Mouse (Mus musculus) MEL (cell line): ENCODE results near the gene Nup88. TPM values are rescaled to one million over a fixed set of nuclear protein-coding genes. Genes with fewer than 3 reads are reported as not detected.

Source experiments
- DNase-seq: peaks from one replicate; pipeline ENCODE4 v3.0.0; 2011; ENCODE audit warnings: low read depth, low spot score
- H3K27ac ChIP-seq: 2 replicates; pipeline ENCODE4 v1.5.1; 2012; ENCODE audit warnings: low read depth, mild to moderate bottlenecking, control low read depth, low read length, moderate library complexity; ENCODE audit not compliant: control insufficient read depth
- H3K27me3 ChIP-seq, 2 experiments: fragments of 150-350 bp in 1 of 2; sonication (generic) in 1 of 2; 2 replicates each; pipeline ENCODE4 v1.6.1; 2012; ENCODE audit warnings: low read length in 2 of 2, mild to moderate bottlenecking in 2 of 2, improper control_type of control experiment in 1 of 2, moderate library complexity in 1 of 2; ENCODE audit not compliant: insufficient read depth in 2 of 2, control insufficient read depth in 1 of 2
- H3K36me3 ChIP-seq, 2 experiments: 2 replicates each; pipeline ENCODE4 v1.6.1; 2012 to 2014; ENCODE audit warnings: low read length in 2 of 2, improper control_type of control experiment in 1 of 2, inconsistent platforms in 1 of 2, mild to moderate bottlenecking in 1 of 2; ENCODE audit not compliant: insufficient read depth in 2 of 2, control insufficient read depth in 1 of 2
- H3K4me1 ChIP-seq, 2 experiments: fragments of 150-350 bp in 1 of 2; sonication (generic) in 1 of 2; 2 replicates each; pipeline ENCODE4 v1.6.1; 2012; ENCODE audit warnings: low read length in 2 of 2, improper control_type of control experiment in 1 of 2, mild to moderate bottlenecking in 1 of 2; ENCODE audit not compliant: insufficient read depth in 2 of 2, control insufficient read depth in 1 of 2
- H3K4me3 ChIP-seq, 2 experiments: fragments of 150-350 bp in 1 of 2; sonication (generic) in 1 of 2; 2 replicates each; pipeline ENCODE4 v1.5.1; 2012; ENCODE audit warnings: low read depth in 2 of 2, low read length in 2 of 2, mild to moderate bottlenecking in 2 of 2, moderate library complexity in 2 of 2, control low read depth in 1 of 2, improper control_type of control experiment in 1 of 2; ENCODE audit not compliant: control insufficient read depth in 1 of 2, insufficient read depth in 1 of 2
- H3K79me2 ChIP-seq: 2 replicates; pipeline ENCODE4 v1.6.1; 2012; ENCODE audit warnings: mild to moderate bottlenecking, low read length, moderate library complexity; ENCODE audit not compliant: control insufficient read depth, poor library complexity, insufficient read depth
- H3K9ac ChIP-seq: 2 replicates; pipeline ENCODE4 v1.6.1; 2012; ENCODE audit warnings: low read depth, mild to moderate bottlenecking, control low read depth, low read length, moderate library complexity; ENCODE audit not compliant: control insufficient read depth, poor library complexity, severe bottlenecking
- H3K9me3 ChIP-seq: fragments of 150-350 bp; sonication (generic); replicated peaks from 2 replicates; pipeline ENCODE4 v1.6.1; 2012; ENCODE audit warnings: mild to moderate bottlenecking, low read length, improper control_type of control experiment, moderate library complexity; ENCODE audit not compliant: insufficient read depth
- CTCF ChIP-seq, 3 experiments: IDR thresholded peaks in 2 of 3; conservative IDR thresholded peaks in 1 of 3; 2 replicates each; pipeline ENCODE4 v1.5.1; 2011 to 2012; ENCODE audit warnings: low read length in 3 of 3, low read depth in 2 of 3, mild to moderate bottlenecking in 2 of 3, improper control_type of control experiment in 1 of 3, inconsistent platforms in 1 of 3, mixed read lengths in 1 of 3, moderate library complexity in 1 of 3; ENCODE audit not compliant: control insufficient read depth in 1 of 3, insufficient read depth in 1 of 3, poor library complexity in 1 of 3, severe bottlenecking in 1 of 3
- E2F4 ChIP-seq: IDR thresholded peaks from 2 replicates; pipeline ENCODE4 v1.6.1; 2011; ENCODE audit warnings: low read depth, low read length, improper control_type of control experiment, borderline replicate concordance
- ELF1 ChIP-seq: IDR thresholded peaks from 2 replicates; pipeline ENCODE4 v1.6.1; 2014; ENCODE audit warnings: low read depth, mild to moderate bottlenecking, inconsistent platforms, low read length, improper control_type of control experiment, moderate library complexity
- GATA1 ChIP-seq: IDR thresholded peaks from 2 replicates; pipeline ENCODE4 v1.6.1; 2011; ENCODE audit warnings: low read depth, low read length, improper control_type of control experiment
- HCFC1 ChIP-seq: IDR thresholded peaks from 2 replicates; pipeline ENCODE4 v1.6.1; 2012; ENCODE audit warnings: low read depth, mild to moderate bottlenecking, inconsistent platforms, low read length, improper control_type of control experiment, moderate library complexity
- MAX ChIP-seq: IDR thresholded peaks from 2 replicates; pipeline ENCODE4 v1.6.1; 2011; ENCODE audit warnings: low read length, improper control_type of control experiment
- MAZ ChIP-seq: IDR thresholded peaks from 2 replicates; pipeline ENCODE4 v1.6.1; 2012; ENCODE audit warnings: low read depth, mild to moderate bottlenecking, inconsistent platforms, low read length, improper control_type of control experiment
- MEF2A ChIP-seq: IDR thresholded peaks from 2 replicates; pipeline ENCODE4 v1.6.1; 2014; ENCODE audit warnings: low read depth, mild to moderate bottlenecking, inconsistent platforms, low read length, improper control_type of control experiment; ENCODE audit not compliant: poor library complexity, insufficient replicate concordance, severe bottlenecking; ENCODE audit errors: extremely low read depth
- MYC ChIP-seq: IDR thresholded peaks from 2 replicates; pipeline ENCODE4 v1.6.1; 2011; ENCODE audit warnings: low read depth, mild to moderate bottlenecking, low read length, improper control_type of control experiment, moderate library complexity
- NELFE ChIP-seq: IDR thresholded peaks from 2 replicates; pipeline ENCODE4 v1.6.1; 2011; ENCODE audit warnings: low read depth, low read length, improper control_type of control experiment
- NRF1 ChIP-seq: IDR thresholded peaks from 2 replicates; pipeline ENCODE4 v1.6.1; 2014; ENCODE audit warnings: low read depth, mild to moderate bottlenecking, inconsistent platforms, low read length, improper control_type of control experiment, moderate library complexity; ENCODE audit not compliant: poor library complexity, insufficient read depth, severe bottlenecking
- POLR2A ChIP-seq, 2 experiments: IDR thresholded peaks; 2 replicates each; pipeline ENCODE4 v1.6.1; 2011 to 2012; ENCODE audit warnings: low read length in 2 of 2, mild to moderate bottlenecking in 2 of 2, control low read depth in 1 of 2, improper control_type of control experiment in 1 of 2, low read depth in 1 of 2, moderate library complexity in 1 of 2; ENCODE audit not compliant: control insufficient read depth in 1 of 2, insufficient read depth in 1 of 2, poor library complexity in 1 of 2
- POLR2AphosphoS5 ChIP-seq: IDR thresholded peaks from 2 replicates; pipeline ENCODE4 v1.6.1; 2012; ENCODE audit warnings: low read depth, borderline replicate concordance, mild to moderate bottlenecking, inconsistent platforms, low read length, moderate library complexity, mixed read lengths
- RCOR1 ChIP-seq: IDR thresholded peaks from 2 replicates; pipeline ENCODE4 v1.6.1; 2012; ENCODE audit warnings: low read depth, mild to moderate bottlenecking, inconsistent platforms, low read length, improper control_type of control experiment
- SIN3A ChIP-seq: IDR thresholded peaks from 2 replicates; pipeline ENCODE4 v1.6.1; 2012; ENCODE audit warnings: low read length, improper control_type of control experiment, inconsistent platforms
- USF1 ChIP-seq: IDR thresholded peaks from 2 replicates; pipeline ENCODE4 v1.6.1; 2014; ENCODE audit warnings: low read depth, mild to moderate bottlenecking, inconsistent platforms, low read length, improper control_type of control experiment, moderate library complexity
- USF2 ChIP-seq, 2 experiments: IDR thresholded peaks; 2 replicates each; pipeline ENCODE4 v1.6.1; 2011 to 2012; ENCODE audit warnings: improper control_type of control experiment in 2 of 2, low read length in 2 of 2, borderline replicate concordance in 1 of 2, inconsistent platforms in 1 of 2, low read depth in 1 of 2, mild to moderate bottlenecking in 1 of 2; ENCODE audit not compliant: insufficient read depth in 1 of 2
- ZMIZ1 ChIP-seq: IDR thresholded peaks from 2 replicates; pipeline ENCODE4 v1.6.1; 2012; ENCODE audit warnings: low read depth, mild to moderate bottlenecking, inconsistent platforms, low read length, improper control_type of control experiment, moderate library complexity
- ZNF384 ChIP-seq: IDR thresholded peaks from 2 replicates; pipeline ENCODE4 v1.6.1; 2012; ENCODE audit warnings: low read depth, mild to moderate bottlenecking, inconsistent platforms, low read length, improper control_type of control experiment
- polyA plus RNA-seq, 2 experiments: library from polyadenylated mRNA; stranded (reverse) in 1 of 2; unstranded in 1 of 2; fragments of >175 nt in 1 of 2; fragments of >200 nt in 1 of 2; gene quantifications; 2 replicates each; pipeline versions ENCODE4 v1.2.1 to v1.2.4; 2012; ENCODE audit warnings: low replicate concordance in 2 of 2, low read depth in 1 of 2; ENCODE audit not compliant: insufficient read length in 2 of 2, insufficient read depth in 1 of 2, missing spikeins in 1 of 2
- total RNA-seq: library from RNA; depleted of rRNA; stranded (reverse); fragments of 300-350 nt; gene quantifications from 2 replicates; pipeline ENCODE4 v1.2.3, GENCODE M21; 2012

Nup88 gene
- total and polyA plus RNA-seq, 3 experiments, result 56.3 to 72.5 TPM; not detected in 1

DNA sequence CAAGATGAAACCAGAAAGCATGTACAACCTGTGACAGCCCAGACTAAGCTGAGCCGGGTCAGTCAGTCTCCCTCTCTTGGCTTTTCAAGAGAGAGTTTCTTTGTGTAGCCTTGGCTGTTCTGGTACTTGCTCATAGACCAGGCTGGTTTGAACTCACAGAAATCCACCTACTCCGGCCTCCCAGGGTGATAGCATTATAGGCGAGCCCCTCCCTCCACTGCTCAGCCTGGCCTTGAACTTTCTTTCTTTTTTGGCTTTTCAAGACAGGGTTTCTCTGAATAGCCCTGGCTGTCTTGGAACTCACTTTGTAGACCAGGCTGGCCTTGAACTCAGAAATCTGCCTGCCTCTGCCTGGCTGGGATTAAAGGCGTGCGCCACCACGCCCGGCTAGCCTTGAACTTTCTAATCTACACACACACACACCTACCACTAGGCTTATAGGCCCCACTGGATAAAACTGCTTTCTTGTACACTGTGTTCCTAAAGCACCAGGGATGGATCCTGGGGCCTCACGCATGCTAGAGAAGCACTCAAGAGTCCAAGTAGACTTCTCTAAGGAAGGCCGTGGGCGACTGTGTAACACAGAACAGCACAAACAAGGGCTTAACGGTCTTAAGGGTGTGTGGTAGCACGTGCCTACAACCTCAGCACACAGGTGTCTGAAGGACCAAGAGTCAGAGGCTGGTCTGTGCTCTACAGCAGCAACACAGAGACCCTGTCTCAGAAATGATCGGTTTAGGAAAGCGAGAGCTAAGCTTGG lies 11.2 kb upstream of the Nup88 start:
- H3K9me3 ChIP-seq, result no peaks in the 10 kb centered on the region
- TF ChIP-seq ELF1 (no peak), POLR2A (IDR thresholded peaks at IDR 0.05; ENCODE audit: control insufficient read depth in 1 of 2, insufficient read depth in 1 of 2, low read depth in 1 of 2, low read length in 2 of 2, poor library complexity in 1 of 2) (no peak; a peak in 1 of 4 replicates), MYC (no peak), RCOR1 (no peak), ZNF384 (no peak), MEF2A (no peak), E2F4 (no peak), POLR2AphosphoS5 (no peak), NRF1 (no peak), SIN3A (no peak), MAZ (no peak), USF2 (IDR thresholded peaks at IDR 0.05; ENCODE audit: borderline replicate concordance in 1 of 2, insufficient read depth in 1 of 2, low read depth in 1 of 2, low read length in 2 of 2) (no peak)
- DNase-seq, result peak; percentile 40
- no peak overlapping the region for H3K27ac ChIP-seq
- peaks cover 31% of the 10 kb centered on the region for H3K79me2 ChIP-seq
- peak overlapping the region; percentile 89 for H3K9ac ChIP-seq
- no peaks in the 10 kb centered on the region for H3K27me3 ChIP-seq
- peak overlapping the region; percentile 90 to 92 for H3K4me3 ChIP-seq
- H3K36me3 ChIP-seq, result peaks cover 23 to 36% of the 10 kb centered on the region in 2 experiments
- H3K4me1 ChIP-seq, result peaks cover 5 to 10% of the 10 kb centered on the region in 2 experiments

DNA sequence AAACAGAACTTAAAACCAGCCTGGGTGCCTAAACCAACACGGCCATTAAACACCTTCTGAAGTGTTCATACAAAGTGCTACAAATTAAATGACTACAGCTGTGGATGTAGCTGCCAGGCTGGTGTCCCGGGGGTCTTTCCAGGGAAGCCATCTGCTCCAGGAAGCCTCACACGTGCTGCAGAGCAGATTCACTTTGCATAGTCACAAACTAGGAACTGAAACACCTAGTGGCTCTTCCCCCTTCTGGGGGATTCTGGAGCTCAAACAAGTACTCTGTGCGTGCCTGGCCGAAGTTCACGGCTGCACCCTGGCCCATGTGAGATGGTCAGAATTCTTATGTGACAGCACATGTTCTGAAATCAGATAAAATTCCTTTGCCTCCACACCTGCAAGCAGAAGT lies 10.5 kb upstream of the Nup88 start:
- TF ChIP-seq CTCF (IDR thresholded peaks at IDR 0.05 in 2 of 3, conservative IDR thresholded peaks at IDR 0.05 in 1 of 3; ENCODE audit: control insufficient read depth in 1 of 3, insufficient read depth in 1 of 3, low read depth in 2 of 3, low read length in 3 of 3, poor library complexity in 1 of 3, severe bottlenecking in 1 of 3), result no peak
- TF ChIP-seq NELFE, result no peak
- TF ChIP-seq HCFC1, result no peak
- no peak for TF ChIP-seq SIN3A
- TF ChIP-seq POLR2AphosphoS5, result no peak
- no peak for TF ChIP-seq MAX
- no peak for TF ChIP-seq RCOR1
- 0 out of 2 replicates have a peak, but pooled peaks have one; percentile 11 for TF ChIP-seq GATA1
- no peak for TF ChIP-seq MAZ
- TF ChIP-seq ZMIZ1, result peak; percentile 39; the same call in 1 of the 2 replicates
- TF ChIP-seq ZNF384, result no peak
- no peak for TF ChIP-seq USF1
- Histone ChIP-seq H3K9ac (no peak overlapping the region), H3K27ac (no peak overlapping the region)

More for the DNA sequence above, 10.5 kb upstream of the Nup88 start:
- H3K4me3 ChIP-seq, result no peak overlapping the region
- peaks cover 5 to 10% of the 10 kb centered on the region in 2 experiments for H3K4me1 ChIP-seq
- peaks cover 23 to 33% of the 10 kb centered on the region in 2 experiments for H3K36me3 ChIP-seq
- H3K79me2 ChIP-seq, result peaks cover 31% of the 10 kb centered on the region
- no peak for DNase-seq
- no peaks in the 10 kb centered on the region for H3K9me3 ChIP-seq
- no peaks in the 10 kb centered on the region for H3K27me3 ChIP-seq
